Mouse (Mus musculus): ENCODE data around the gene Calm4. TPM values are rescaled to one million over a fixed set of nuclear protein-coding genes. Genes with fewer than 3 reads are reported as not detected.

Gene Calm4
- polyA plus RNA-seq, 1 experiment: not detected

DNA sequence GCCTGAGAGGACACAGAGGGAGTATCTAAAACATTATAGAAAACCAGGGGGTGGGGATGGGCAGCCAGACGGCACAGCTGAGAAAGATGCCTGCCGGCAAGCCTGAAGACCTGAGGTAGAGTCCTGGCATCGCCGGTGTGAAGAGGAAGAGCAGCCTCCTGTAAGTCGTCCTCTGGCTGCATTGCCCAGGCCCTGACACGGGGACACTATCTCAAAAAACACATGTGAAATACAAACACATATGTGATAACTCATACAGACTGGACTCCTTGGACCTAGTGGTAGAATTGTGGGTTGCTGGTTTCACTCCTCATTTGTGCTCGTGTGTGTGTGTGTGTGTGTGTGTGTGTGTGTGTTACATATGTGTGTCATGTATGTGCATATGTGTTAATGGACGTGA, 23.7 kb downstream of the Calm4 start:
- DNase-seq (ENCODE audit: low spot score): peak; percentile 17

DNA sequence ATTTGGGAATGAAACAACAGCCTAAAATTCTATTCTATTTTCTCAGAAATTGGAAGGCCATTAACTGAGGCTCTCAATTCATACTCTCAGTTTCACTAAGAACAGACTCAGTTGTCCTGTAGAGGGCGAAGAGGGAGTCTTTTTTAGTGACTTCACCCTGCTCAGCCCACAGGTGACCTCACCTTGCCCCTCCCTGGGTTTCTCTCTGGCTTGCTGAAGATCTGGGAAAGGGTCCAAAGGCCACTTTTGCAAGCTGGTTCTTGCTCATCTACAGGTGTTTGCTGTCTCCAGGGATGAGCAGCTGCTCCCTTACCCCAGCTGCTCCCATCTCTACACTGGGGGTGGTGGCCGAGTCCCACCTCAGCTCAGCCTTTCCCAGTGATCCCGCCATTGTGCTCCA, 24.8 kb downstream of the Calm4 start:
- peak; percentile 9 for DNase-seq (ENCODE audit: low spot score)

DNA sequence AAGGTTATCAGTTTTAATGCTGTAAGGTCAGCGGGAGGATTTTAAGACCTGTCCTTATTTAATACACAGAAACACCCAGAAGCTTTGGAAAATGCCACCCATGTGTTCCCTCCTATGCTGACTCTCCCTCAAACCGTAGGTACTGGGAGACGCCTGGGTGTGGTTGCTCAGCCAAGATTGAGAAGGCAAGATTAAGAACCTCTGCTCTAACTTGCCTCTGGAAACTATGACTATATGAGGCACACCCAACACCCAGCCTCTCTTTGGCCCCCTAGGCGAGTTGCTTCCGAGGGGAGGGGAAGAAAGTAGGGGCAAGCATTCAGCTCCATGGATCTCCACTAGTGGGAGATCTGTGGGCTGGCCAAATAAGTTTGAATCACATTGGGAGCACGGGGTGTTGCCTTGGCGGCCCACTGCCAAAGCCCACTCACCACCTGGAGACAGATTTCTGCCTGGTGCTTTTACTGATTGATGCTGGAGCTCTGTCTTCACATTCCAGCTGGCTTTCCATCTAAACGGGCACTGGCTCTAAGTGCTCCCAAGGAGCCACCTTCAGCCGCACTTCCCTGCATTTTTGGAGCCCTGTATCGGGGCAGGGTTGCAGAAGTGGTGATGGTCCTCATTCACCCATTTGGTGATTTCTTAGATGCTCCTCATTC, 25.5 kb downstream of the Calm4 start:
- peak; percentile 19 for DNase-seq (ENCODE audit: low spot score)

DNA sequence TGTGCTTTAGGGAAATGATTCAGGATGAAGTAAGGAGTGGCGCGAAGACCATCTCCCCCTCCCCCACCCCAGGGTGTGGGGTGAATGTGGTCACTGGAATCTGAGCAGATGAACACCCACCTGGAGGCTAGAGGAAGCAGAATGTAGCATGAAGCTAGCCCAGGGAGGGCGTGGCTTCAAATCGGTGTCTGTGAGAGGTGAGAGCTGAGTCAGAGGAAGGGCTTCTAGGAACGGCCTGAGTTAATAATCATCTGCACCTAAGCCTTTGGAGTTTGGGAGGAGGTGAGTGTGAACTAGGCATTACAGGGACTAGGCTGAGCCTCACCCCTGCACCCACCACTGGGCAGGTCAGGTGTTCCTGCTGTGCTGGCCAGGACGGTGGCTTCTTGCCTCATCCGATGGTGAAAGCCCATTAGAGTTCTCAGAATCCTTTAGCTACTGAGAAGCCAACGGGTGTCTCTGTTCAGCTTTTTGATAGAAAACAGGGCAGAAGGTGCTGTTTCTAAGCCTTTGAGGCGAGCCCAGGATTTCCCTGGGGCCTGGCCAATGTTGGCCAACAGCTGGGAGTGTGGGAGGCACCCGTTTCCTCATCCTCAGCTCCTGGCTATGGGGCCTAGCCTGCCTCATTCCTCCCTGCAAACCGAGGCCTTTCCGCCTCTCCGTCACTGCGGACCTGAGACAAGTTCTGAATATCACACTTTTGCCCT, 28.2 kb downstream of the Calm4 start:
- peak; percentile 24 for DNase-seq (ENCODE audit: low spot score)

DNA sequence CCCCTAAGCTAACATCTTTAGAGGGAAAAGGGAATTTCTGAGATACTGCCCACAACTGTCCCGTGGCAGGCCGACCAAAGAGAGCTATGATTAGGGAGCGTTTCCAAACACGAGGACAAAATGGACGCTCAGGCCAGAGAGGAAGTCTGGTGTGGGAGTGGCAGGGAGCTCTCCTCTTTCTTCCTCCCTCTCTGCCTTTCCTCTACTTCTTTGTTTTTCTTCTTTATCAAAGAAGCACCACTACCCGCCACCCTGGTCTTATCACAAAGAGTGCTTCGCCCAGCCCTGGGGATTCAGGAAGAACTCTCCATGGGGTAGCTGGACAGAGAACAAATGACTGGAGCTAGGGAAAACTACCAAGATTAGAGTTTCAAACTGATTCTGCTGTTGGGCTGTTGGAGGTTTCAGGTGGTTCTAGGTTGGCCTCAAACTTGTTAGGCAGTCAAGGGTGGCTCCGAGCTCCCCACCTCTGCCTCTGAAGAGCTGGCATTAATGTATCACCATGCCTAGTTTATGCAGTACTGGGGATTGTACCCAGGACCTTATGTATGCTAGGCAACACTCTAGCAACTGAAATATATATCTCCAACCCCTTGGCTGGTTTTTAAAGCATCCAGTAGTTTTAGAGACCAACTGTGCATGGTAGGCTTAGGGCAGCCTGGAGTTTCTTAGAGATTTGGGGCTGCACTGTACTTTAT, 28.9 kb downstream of the Calm4 start:
- DNase-seq (ENCODE audit: low spot score): no peak

DNA sequence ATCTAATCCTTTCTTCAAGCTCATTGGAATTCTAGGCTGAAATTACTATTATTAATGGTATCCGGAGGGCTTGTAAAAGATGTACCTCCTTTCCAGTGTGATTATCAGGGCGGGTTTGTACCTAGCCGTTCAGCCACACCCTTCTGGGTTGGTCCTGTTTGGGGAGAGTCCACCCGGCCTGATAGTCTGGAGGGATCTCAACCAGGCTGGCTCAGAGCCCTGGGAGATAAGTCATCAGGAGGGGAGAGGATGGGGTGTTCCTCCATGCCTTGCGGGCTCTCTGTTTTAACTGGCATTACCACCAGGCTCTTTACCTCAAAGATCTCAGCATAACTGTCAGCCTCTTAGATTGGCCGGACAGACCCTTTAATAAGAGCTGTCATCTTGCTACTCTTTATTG, 29.6 kb downstream of the Calm4 start:
- peak; percentile 18 for DNase-seq (ENCODE audit: low spot score)

DNA sequence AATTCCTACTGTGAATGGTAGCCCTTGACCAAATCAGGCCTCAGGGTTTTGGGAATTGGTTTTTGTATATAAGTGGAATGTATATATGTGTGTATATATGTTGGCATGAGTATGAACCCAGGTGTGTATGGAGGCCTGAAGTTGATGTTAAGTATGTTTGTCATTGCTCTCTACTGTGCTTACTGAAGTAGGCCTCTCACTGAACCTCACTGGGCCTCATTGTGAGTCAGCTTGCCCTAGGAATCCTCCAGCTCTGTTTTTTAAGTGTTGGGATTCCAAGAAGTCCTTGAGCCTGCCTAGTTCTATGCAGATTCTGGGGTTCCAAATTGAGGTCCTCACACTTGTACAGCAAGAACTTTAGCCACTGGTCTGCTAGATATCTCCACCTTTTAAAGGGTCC, 32.3 kb downstream of the Calm4 start:
- no peak for DNase-seq (ENCODE audit: low spot score)

DNA sequence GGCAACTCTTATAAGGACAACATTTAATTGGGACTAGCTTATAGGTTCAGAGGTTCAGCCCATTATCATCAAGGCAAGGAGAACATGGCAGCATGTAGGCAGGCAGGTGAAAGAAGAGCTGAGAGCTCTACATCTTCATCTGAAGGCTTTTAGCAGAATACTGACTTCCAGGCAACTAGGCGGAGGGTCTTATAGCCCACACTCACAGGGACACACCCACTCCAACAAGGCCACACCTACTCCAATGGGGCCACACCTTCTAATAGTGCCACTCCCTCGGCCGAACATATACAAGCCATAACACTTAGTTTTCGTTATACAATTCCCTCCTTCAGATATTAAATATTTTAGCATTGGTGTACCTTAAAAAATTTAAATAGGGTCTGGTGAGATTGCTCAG, 35.3 kb downstream of the Calm4 start:
- no peak for DNase-seq (ENCODE audit: low spot score)

DNA sequence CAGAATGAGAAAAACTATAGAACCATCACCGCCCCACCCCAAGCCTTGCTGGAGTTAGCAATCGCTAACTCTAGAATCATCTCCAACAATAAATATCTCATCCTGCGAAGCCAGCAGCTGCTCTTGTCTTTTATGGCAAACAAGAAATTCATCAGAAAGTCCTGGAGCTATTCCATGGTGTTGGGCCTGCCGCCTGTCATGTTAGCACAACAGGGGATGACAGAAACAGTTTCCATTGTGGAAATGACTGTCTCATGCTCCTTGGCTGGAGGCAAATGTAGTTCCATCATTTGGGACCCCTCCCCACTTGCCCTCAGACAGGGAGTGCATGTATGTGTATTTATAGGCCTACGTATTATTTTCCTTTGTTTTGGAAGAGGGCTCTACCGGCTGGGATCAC, 38.9 kb downstream of the Calm4 start:
- no peak for DNase-seq (ENCODE audit: low spot score)

DNA sequence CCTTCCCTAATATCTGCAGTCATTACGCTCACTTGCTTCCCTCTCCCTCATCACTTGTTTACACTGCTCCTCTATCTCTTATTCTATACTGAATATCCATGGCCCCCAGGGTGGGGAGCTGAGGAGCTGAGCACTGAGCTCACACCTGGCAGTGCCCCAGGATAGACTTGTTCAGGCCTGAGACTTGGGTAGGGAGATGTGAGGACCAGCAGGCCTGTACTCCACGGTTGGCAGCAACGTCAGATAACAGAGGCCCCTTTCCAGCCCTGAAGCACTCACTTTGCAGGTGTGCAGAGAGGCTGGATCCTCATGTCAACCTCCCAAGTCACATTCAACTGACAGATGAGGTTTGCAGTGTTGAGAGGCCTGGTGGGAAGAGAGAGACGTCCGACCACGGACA, 39.6 kb downstream of the Calm4 start:
- DNase-seq (ENCODE audit: low spot score): no peak

DNA sequence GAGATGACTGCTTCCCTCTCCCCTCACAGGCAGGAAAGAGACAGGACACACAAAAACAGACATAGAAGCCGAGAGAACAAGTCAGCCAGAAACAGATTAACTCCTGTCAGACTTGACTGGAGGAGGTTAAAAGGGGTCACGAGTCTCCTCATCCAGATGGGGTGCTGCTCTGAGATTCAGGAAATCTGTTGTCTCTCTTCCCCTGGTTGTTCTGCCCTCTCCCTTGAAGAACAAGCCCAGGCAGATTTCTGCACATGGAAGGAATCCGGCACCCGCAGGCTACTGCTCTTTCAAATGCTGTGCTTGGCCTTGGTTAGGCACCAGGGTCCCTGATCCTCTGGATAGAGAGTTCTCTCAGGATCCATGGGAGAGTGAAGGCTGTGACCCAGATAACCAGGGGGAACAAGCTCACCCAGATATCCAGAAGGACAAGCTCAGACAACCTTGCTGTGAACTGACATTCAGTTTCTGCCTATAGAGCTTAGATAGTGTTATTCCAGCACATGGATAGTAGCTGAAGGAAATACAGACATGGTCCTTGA, 40.2 kb downstream of the Calm4 start:
- no peak for DNase-seq (ENCODE audit: low spot score)

DNA sequence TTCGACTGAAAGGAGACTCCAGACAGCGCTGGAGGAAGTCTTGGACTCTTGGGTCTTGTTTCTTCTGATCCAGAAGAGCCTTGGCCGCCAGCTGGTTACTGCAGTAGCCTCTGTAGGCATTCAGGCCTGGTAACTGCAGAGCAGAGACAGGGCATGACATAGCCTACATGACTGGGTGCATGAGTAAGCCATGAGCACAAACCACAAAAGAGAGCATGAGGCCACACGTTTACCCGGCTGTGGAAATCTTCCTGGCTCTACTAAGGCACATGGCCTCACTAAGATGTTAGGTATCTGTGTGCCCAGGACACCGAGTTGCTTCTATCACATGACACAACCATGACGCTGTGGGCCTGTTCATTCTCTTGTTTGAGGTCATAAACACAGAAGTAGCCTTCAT, 49.1 kb downstream of the Calm4 start:
- DNase-seq (ENCODE audit: low spot score): no peak

Other genes starting within 250 kb of the Calm4 start
- 14.1 and 16.1 TPM in 2 replicates for gene Fam208b, start 226.6 kb upstream of the Calm4 start, polyA plus RNA-seq (2012; rRNA removed)
- gene Asb13, start 203.7 kb upstream of the Calm4 start, polyA plus RNA-seq (2012; rRNA removed): 19.5 and 20.6 TPM in 2 replicates
- 0.13 and 0.19 TPM in 2 replicates for gene Calml3, start 33.4 kb upstream of the Calm4 start, polyA plus RNA-seq (2012; rRNA removed)
- gene Calm5, start 16.4 kb downstream of the Calm4 start, polyA plus RNA-seq (2012; rRNA removed): not detected in 2 replicates
- gene Net1, start 80.5 kb downstream of the Calm4 start, polyA plus RNA-seq (2012; rRNA removed): 49.2 and 70.4 TPM in 2 replicates
- gene Tubal3, start 80.5 kb downstream of the Calm4 start, polyA plus RNA-seq (2012; rRNA removed): not detected in 2 replicates
- gene Ucn3, start 107.6 kb downstream of the Calm4 start, polyA plus RNA-seq (2012; rRNA removed): not detected in 2 replicates
- 2.3 and 2.4 TPM in 2 replicates for gene Akr1c14, start 211.3 kb downstream of the Calm4 start, polyA plus RNA-seq (2012; rRNA removed)

Measured in urinary bladder, adult 2 months (tissue).